Mouse (Mus musculus) erythroblast, embryonic 14.5 days (primary cell): ENCODE results near the gene Hs3st2.

Source experiments
- GATA1 ChIP-seq: IDR thresholded peaks from 2 replicates; pipeline ENCODE4 v1.6.1; 2012; ENCODE audit warnings: low read length, inconsistent platforms, mixed read lengths
- TAL1 ChIP-seq: IDR thresholded peaks from 3 replicates; pipeline ENCODE4 v1.6.1; 2012; ENCODE audit warnings: low read length, inconsistent platforms, mixed read lengths

DNA sequence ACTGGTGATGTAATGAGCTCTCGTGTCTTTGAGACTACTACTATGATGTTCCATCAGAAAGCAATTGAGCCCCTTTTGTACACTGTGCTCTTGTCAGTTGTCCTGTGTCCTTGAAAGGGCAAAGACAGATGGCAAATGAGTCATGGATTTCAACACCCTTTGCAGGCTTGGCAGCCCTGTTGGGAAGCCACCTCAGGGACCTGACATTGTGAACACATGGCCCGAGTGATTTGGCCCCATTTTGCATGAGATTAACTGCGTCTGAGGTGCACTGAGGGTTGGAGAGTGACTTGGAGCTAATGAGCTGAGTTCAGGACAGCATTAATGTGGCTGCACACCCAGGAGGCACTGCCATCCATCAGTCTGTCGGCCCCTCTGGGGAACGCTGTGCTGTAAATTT, 74.7 kb downstream of the Hs3st2 start:
- no peak for TF ChIP-seq GATA1
- no peak for TF ChIP-seq TAL1
